Mouse (Mus musculus) ES-E14 (cell line): ENCODE measurements at regions not wholly inside any gene's neighbourhood (a gene's known extent, or its start where the extent isn't known, plus 50 kb on each side); places are given as distances from the start of the nearest gene placed in this dataset.

Experiments used
- DNase-seq: peaks from one replicate; pipeline ENCODE4 v3.0.0-alpha.2; 2013; ENCODE audit warnings: low read depth, low spot score
- H3K27ac ChIP-seq: 2 replicates; pipeline ENCODE4 v1.5.1; 2012; ENCODE audit warnings: low read depth, mild to moderate bottlenecking, low read length, moderate library complexity, mixed read lengths; ENCODE audit not compliant: poor library complexity, insufficient read depth, severe bottlenecking
- H3K36me3 ChIP-seq: 2 replicates; pipeline ENCODE4 v1.6.1; 2012; ENCODE audit warnings: mild to moderate bottlenecking, low read length, moderate library complexity, mixed read lengths; ENCODE audit not compliant: control insufficient read depth, poor library complexity, insufficient read depth, severe bottlenecking
- H3K4me1 ChIP-seq, 2 experiments: fragments of 150-350 bp in 1 of 2; sonication (generic) in 1 of 2; 2 replicates each; pipeline ENCODE4 v1.6.1; 2012; ENCODE audit warnings: low read length in 2 of 2, mild to moderate bottlenecking in 1 of 2, mixed read lengths in 1 of 2; ENCODE audit not compliant: control insufficient read depth in 2 of 2, insufficient read depth in 2 of 2, poor library complexity in 1 of 2
- H3K4me3 ChIP-seq, 2 experiments: fragments of 150-350 bp in 1 of 2; sonication (generic) in 1 of 2; 2 replicates each; pipeline ENCODE4 v1.5.1; 2012; ENCODE audit warnings: low read length in 2 of 2, low read depth in 1 of 2, mild to moderate bottlenecking in 1 of 2, mixed read lengths in 1 of 2; ENCODE audit not compliant: insufficient read depth in 1 of 2, poor library complexity in 1 of 2, severe bottlenecking in 1 of 2
- H3K9ac ChIP-seq: 2 replicates; pipeline ENCODE4 v1.6.1; 2012; ENCODE audit warnings: low read depth, mild to moderate bottlenecking, low read length, mixed read lengths; ENCODE audit not compliant: poor library complexity, insufficient read depth, severe bottlenecking
- H3K9me3 ChIP-seq: fragments of 150-350 bp; sonication (generic); 2 replicates; pipeline ENCODE4 v1.6.1; 2012; ENCODE audit warnings: low read depth, mild to moderate bottlenecking, low read length; ENCODE audit not compliant: control insufficient read depth, insufficient read depth
- CHD2 ChIP-seq: IDR thresholded peaks from 2 replicates; pipeline ENCODE4 v1.6.1; 2014; ENCODE audit warnings: mild to moderate bottlenecking, low read depth, low read length, inconsistent platforms
- HCFC1 ChIP-seq: IDR thresholded peaks from 2 replicates; pipeline ENCODE4 v1.6.1; 2012; ENCODE audit warnings: low read length, inconsistent platforms, borderline replicate concordance; ENCODE audit not compliant: insufficient read depth
- MAFK ChIP-seq: IDR thresholded peaks from 2 replicates; pipeline ENCODE4 v1.6.1; 2014; ENCODE audit warnings: mild to moderate bottlenecking, low read depth, low read length, inconsistent platforms; ENCODE audit not compliant: insufficient read depth
- ZC3H11A ChIP-seq: IDR thresholded peaks from 2 replicates; pipeline ENCODE4 v1.6.1; 2012; ENCODE audit warnings: low read depth, mild to moderate bottlenecking, inconsistent platforms, low read length, borderline replicate concordance
- ZNF384 ChIP-seq: IDR thresholded peaks from 2 replicates; pipeline ENCODE4 v1.6.1; 2012; ENCODE audit warnings: low read depth, low read length, inconsistent platforms
- in situ Hi-C, 2 experiments: fragments of 600-800 bp; cut with MboI; formaldehyde crosslinking; loops; one replicate each; pipeline ENCODE4 v1.15.1; 2025; ENCODE audit warnings: low sequenced_read_pairs in 2 of 2, inconsistent platforms in 1 of 2; ENCODE audit not compliant: unreplicated experiment in 2 of 2

GRCm38 (mm10) chr3:35222251-35222650, 531.7 kb upstream of the Atp11b start:
- Histone ChIP-seq H3K36me3 (no peaks in the 10 kb centered on the region), H3K27ac (no peak overlapping the region), H3K4me3 (no peak overlapping the region), H3K9ac (no peak overlapping the region), H3K4me1 (no peaks in the 10 kb centered on the region), H3K9me3 (no peaks in the 10 kb centered on the region)
- TF ChIP-seq HCFC1, result no peak
- TF ChIP-seq CHD2, result no peak
- DNase-seq, result no peak
- in situ Hi-C loops, result no loop called here

- Histone ChIP-seq H3K36me3 (no peaks in the 10 kb centered on the region), H3K4me3 (no peak overlapping the region), H3K9me3 (no peaks in the 10 kb centered on the region), H3K4me1 (no peaks in the 10 kb centered on the region), H3K9ac (no peak overlapping the region), H3K27ac (no peak overlapping the region)
- DNase-seq, result no peak
- TF ChIP-seq ZC3H11A (no peak), ZNF384 (no peak), MAFK (no peak), CHD2 (no peak), HCFC1 (no peak)
- in situ Hi-C loops, result no loop called here
Measured at GRCm38 (mm10) chr3:35225051-35225701, 528.7 kb upstream of the Atp11b start.

- in situ Hi-C loops, result no loop called here
Measured at GRCm38 (mm10) chr3:35225774-35226365, 528.0 kb upstream of the Atp11b start.

DNA sequence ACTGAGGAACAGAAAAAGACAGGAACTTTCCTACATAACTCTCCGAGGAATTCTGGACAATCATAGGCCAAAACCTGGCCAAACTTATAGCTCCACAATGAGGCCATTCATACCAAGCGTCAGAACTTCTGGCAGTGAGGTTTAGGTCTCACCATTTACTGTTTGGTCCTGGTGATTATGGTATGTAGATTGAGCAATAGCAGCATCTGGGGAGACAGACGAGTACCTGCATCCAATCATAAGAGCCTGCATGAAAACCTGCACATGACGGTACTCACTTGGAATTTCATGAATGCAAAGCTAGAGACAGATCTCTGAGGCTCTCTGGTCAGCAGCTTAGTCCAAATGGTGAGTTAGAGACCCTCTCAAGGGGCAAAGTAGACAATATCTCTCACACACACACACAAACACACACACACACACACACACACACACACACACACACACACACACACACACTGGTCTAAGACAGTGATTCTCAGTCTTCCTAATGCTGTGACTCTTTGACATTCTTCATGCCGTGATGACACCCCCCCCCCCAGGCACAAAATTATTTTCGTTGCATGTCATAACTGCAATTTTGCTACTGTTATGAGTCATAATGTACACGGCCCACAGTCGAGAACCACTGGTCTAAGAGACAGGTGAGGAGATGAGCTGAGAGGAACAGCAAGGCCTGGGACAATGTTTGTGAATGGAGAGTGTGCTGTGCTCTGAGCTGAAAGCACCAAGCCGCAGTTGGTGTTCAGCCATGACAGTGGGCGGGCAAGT, 522.6 kb upstream of the Atp11b start:
- in situ Hi-C loops, result no loop called here

More at GRCm38 (mm10) chr3:35225774-35226365, 528.0 kb upstream of the Atp11b start:
- Histone ChIP-seq H3K9me3 (no peaks in the 10 kb centered on the region), H3K4me3 (no peak overlapping the region), H3K9ac (no peak overlapping the region), H3K36me3 (no peaks in the 10 kb centered on the region), H3K4me1 (no peaks in the 10 kb centered on the region), H3K27ac (no peak overlapping the region)
- TF ChIP-seq ZNF384 (no peak), CHD2 (no peak), ZC3H11A (no peak), HCFC1 (no peak), MAFK (no peak)
- no peak for DNase-seq

DNA sequence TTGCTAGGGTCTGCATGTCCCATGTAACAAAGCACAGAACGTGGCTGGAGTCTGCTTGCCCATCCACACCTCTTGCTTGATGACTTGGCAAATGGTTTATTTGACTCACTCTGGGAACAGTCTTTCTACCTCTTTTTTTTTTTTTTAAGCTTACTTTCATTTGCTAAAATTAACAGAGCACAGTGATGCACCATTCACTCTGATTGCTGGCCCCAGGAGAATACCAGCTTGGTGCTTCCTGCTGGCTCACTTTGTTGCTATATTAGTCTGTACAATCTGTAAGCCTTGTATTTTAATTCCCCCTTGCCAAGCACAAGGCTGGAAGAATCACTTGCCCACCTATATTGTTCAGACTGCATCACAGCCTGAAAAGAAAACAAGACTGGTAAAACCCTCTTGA, 521.4 kb upstream of the Atp11b start:
- no peak for TF ChIP-seq HCFC1
- in situ Hi-C loops, result no loop called here

More for the DNA sequence above, 522.6 kb upstream of the Atp11b start:
- TF ChIP-seq ZNF384, result no peak
- no peak for TF ChIP-seq MAFK
- TF ChIP-seq ZC3H11A, result no peak
- TF ChIP-seq CHD2, result no peak
- TF ChIP-seq HCFC1, result no peak
- Histone ChIP-seq H3K4me1 (no peaks in the 10 kb centered on the region), H3K36me3 (no peaks in the 10 kb centered on the region), H3K27ac (no peak overlapping the region), H3K9ac (no peak overlapping the region), H3K4me3 (no peak overlapping the region), H3K9me3 (no peaks in the 10 kb centered on the region)
- no peak for DNase-seq

More for the DNA sequence above, 521.4 kb upstream of the Atp11b start:
- H3K9me3 ChIP-seq, result no peaks in the 10 kb centered on the region
- DNase-seq, result no peak
- no peaks in the 10 kb centered on the region for H3K36me3 ChIP-seq
- H3K4me1 ChIP-seq, result no peaks in the 10 kb centered on the region
- no peak overlapping the region for H3K27ac ChIP-seq
- H3K9ac ChIP-seq, result no peak overlapping the region
- H3K4me3 ChIP-seq, result no peak overlapping the region
